Mouse (Mus musculus): ENCODE measurements around the gene Cers1. TPM values are rescaled to one million over a fixed set of nuclear protein-coding genes. Genes with fewer than 3 reads are reported as not detected.

Gene Cers1
- polyA plus RNA-seq, 1 experiment: 0.61 TPM

GRCm38 (mm10) chr8:70284421-70284820, 31.2 kb upstream of the Cers1 start:
- Histone ChIP-seq H3K4me1 (ENCODE audit: control insufficient read depth, insufficient read depth, insufficient read length) (peaks cover 5% of the 10 kb centered on the region; the same call in 1 of the 2 replicates), H3K27me3 (ENCODE audit: control insufficient read depth, insufficient read depth, low read length) (no peaks in the 10 kb centered on the region), H3K36me3 (ENCODE audit: control insufficient read depth, insufficient read depth, low read length) (0 out of 2 replicates have a peak, but pooled peaks cover 3% of the 10 kb centered on the region), H3K4me3 (ENCODE audit: extremely low read depth, insufficient read depth, insufficient read length) (no peak overlapping the region), H3K27ac (ENCODE audit: insufficient read depth, low read length) (no peak overlapping the region)
- no peak for DNase-seq (ENCODE audit: low read depth in 1 of 2, low spot score in 2 of 2)
- TF ChIP-seq CTCF (IDR thresholded peaks at IDR 0.05; ENCODE audit: extremely low read depth, insufficient read depth, insufficient read length, insufficient replicate concordance) (no peak), POLR2A (IDR thresholded peaks at IDR 0.05; ENCODE audit: low read depth, low read length) (no peak)
- WGBS: 76% methylated on average over 5 of the region's 5 CpGs

- no peak for DNase-seq (ENCODE audit: low read depth in 1 of 2, low spot score in 2 of 2)
- H3K4me1 ChIP-seq (ENCODE audit: control insufficient read depth, insufficient read depth, insufficient read length): peaks cover 5% of the 10 kb centered on the region; the same call in 1 of the 2 replicates
- H3K27me3 ChIP-seq (ENCODE audit: control insufficient read depth, insufficient read depth, low read length): no peaks in the 10 kb centered on the region
- TF ChIP-seq CTCF (IDR thresholded peaks at IDR 0.05; ENCODE audit: extremely low read depth, insufficient read depth, insufficient read length, insufficient replicate concordance): no peak
- no peak for TF ChIP-seq POLR2A (IDR thresholded peaks at IDR 0.05; ENCODE audit: low read depth, low read length)
- no peak overlapping the region for H3K27ac ChIP-seq (ENCODE audit: insufficient read depth, low read length)
- WGBS: 96% methylated on average over 15 of the region's 15 CpGs
- no peak overlapping the region for H3K4me3 ChIP-seq (ENCODE audit: extremely low read depth, insufficient read depth, insufficient read length)
- H3K36me3 ChIP-seq (ENCODE audit: control insufficient read depth, insufficient read depth, low read length): 0 out of 2 replicates have a peak, but pooled peaks cover 3% of the 10 kb centered on the region
Observed at GRCm38 (mm10) chr8:70285304-70285703, 30.3 kb upstream of the Cers1 start.

DNA sequence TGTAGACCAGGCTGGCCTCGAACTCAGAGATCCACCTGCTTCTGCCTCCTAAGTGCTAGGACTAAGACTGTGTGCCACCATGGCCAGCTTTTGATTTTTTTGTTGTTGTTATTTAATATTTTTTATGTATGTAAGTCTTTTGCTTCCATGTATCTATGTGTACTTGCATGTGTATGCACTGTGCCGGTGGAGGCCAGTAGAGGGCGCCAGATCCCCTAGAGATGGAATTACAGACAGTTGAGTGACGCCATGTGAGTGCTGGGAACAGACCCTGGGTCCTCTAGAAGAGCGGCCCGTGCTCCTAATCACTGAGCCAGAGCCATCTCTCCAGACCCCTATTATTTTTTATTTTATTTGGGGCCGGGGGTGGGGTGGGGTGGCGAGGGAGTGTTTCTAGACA, 28.8 kb upstream of the Cers1 start:
- peaks cover 5% of the 10 kb centered on the region; the same call in 1 of the 2 replicates for H3K4me1 ChIP-seq (ENCODE audit: control insufficient read depth, insufficient read depth, insufficient read length)
- H3K27me3 ChIP-seq (ENCODE audit: control insufficient read depth, insufficient read depth, low read length): no peaks in the 10 kb centered on the region
- no peak overlapping the region for H3K27ac ChIP-seq (ENCODE audit: insufficient read depth, low read length)
- peak; percentile 23; the same call in 1 of the 2 replicates for TF ChIP-seq CTCF (IDR thresholded peaks at IDR 0.05; ENCODE audit: extremely low read depth, insufficient read depth, insufficient read length, insufficient replicate concordance)
- no peak for TF ChIP-seq POLR2A (IDR thresholded peaks at IDR 0.05; ENCODE audit: low read depth, low read length)
- no peak overlapping the region for H3K4me3 ChIP-seq (ENCODE audit: extremely low read depth, insufficient read depth, insufficient read length)
- 90% methylated on average over 8 of the region's 8 CpGs for WGBS
- no peak for DNase-seq (ENCODE audit: low read depth in 1 of 2, low spot score in 2 of 2)
- peaks cover 3% of the 10 kb centered on the region; the same call in 1 of the 2 replicates for H3K36me3 ChIP-seq (ENCODE audit: control insufficient read depth, insufficient read depth, low read length)

- DNase-seq (ENCODE audit: low read depth in 1 of 2, low spot score in 2 of 2): no peak
- Histone ChIP-seq H3K27me3 (ENCODE audit: control insufficient read depth, insufficient read depth, low read length) (no peaks in the 10 kb centered on the region), H3K36me3 (ENCODE audit: control insufficient read depth, insufficient read depth, low read length) (peaks cover 46% of the 10 kb centered on the region), H3K27ac (ENCODE audit: insufficient read depth, low read length) (no peak overlapping the region), H3K4me3 (ENCODE audit: extremely low read depth, insufficient read depth, insufficient read length) (no peak overlapping the region), H3K4me1 (ENCODE audit: control insufficient read depth, insufficient read depth, insufficient read length) (no peaks in the 10 kb centered on the region)
- no peak for TF ChIP-seq CTCF (IDR thresholded peaks at IDR 0.05; ENCODE audit: extremely low read depth, insufficient read depth, insufficient read length, insufficient replicate concordance)
- TF ChIP-seq POLR2A (IDR thresholded peaks at IDR 0.05; ENCODE audit: low read depth, low read length): no peak
- 86% methylated on average over 5 of the region's 5 CpGs for WGBS
Observed at GRCm38 (mm10) chr8:70293988-70294405, 21.6 kb upstream of the Cers1 start.

DNA sequence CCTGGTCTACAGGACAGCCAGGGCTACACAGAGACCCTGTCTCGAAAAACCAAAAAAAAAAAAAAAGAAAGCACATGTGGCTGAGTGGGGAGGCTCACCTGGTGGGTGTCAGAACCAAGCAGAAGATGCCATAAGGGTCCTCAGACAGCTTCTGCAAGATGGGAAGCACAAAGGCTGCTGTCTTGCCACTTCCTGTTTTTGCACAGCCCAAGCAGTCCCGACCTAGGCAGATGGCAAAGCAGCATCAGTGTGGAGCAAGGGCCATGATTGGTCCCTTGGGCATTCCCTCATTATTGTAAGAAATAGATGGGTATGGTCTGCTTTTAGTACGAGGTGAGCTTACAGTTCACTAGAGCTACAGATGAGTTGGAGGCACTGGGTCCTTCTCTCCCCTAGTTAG, 14.7 kb upstream of the Cers1 start:
- peaks cover 27% of the 10 kb centered on the region for H3K36me3 ChIP-seq (ENCODE audit: control insufficient read depth, insufficient read depth, low read length)
- DNase-seq (ENCODE audit: low read depth in 1 of 2, low spot score in 2 of 2): no peak
- no peak overlapping the region for H3K4me3 ChIP-seq (ENCODE audit: extremely low read depth, insufficient read depth, insufficient read length)
- TF ChIP-seq POLR2A (IDR thresholded peaks at IDR 0.05; ENCODE audit: low read depth, low read length) (no peak), CTCF (IDR thresholded peaks at IDR 0.05; ENCODE audit: extremely low read depth, insufficient read depth, insufficient read length, insufficient replicate concordance) (no peak)
- peaks cover 6% of the 10 kb centered on the region; the same call in 1 of the 2 replicates for H3K4me1 ChIP-seq (ENCODE audit: control insufficient read depth, insufficient read depth, insufficient read length)
- no peak overlapping the region for H3K27ac ChIP-seq (ENCODE audit: insufficient read depth, low read length)
- whole genome bisulfite sequencing: 37% methylated on average over 3 of the region's 3 CpGs
- no peaks in the 10 kb centered on the region for H3K27me3 ChIP-seq (ENCODE audit: control insufficient read depth, insufficient read depth, low read length)

GRCm38 (mm10) chr8:70302358-70302890, 13.2 kb upstream of the Cers1 start, which contains the start of the genes Ddx49 and Cope:
Ddx49 (minus strand) TSS chr8:70302489.
Cope (plus strand) TSS chr8:70302518.
- Histone ChIP-seq H3K4me1 (ENCODE audit: control insufficient read depth, insufficient read depth, insufficient read length) (peaks cover 6% of the 10 kb centered on the region; the same call in 1 of the 2 replicates), H3K36me3 (ENCODE audit: control insufficient read depth, insufficient read depth, low read length) (peaks cover 20% of the 10 kb centered on the region)

GRCm38 (mm10) chr8:70302901-70303300, 12.7 kb upstream of the Cers1 start:
- peaks cover 6% of the 10 kb centered on the region; the same call in 1 of the 2 replicates for H3K4me1 ChIP-seq (ENCODE audit: control insufficient read depth, insufficient read depth, insufficient read length)
- peaks cover 21% of the 10 kb centered on the region for H3K36me3 ChIP-seq (ENCODE audit: control insufficient read depth, insufficient read depth, low read length)
- H3K27me3 ChIP-seq (ENCODE audit: control insufficient read depth, insufficient read depth, low read length): no peaks in the 10 kb centered on the region
- peak overlapping the region; percentile 52 for H3K27ac ChIP-seq (ENCODE audit: insufficient read depth, low read length)
- TF ChIP-seq POLR2A (IDR thresholded peaks at IDR 0.05; ENCODE audit: low read depth, low read length) (no peak), CTCF (IDR thresholded peaks at IDR 0.05; ENCODE audit: extremely low read depth, insufficient read depth, insufficient read length, insufficient replicate concordance) (no peak)
- DNase-seq (ENCODE audit: low read depth in 1 of 2, low spot score in 2 of 2): no peak
- peak overlapping the region; percentile 82 for H3K4me3 ChIP-seq (ENCODE audit: extremely low read depth, insufficient read depth, insufficient read length)
- WGBS: 2% methylated on average over 16 of the region's 16 CpGs

More at GRCm38 (mm10) chr8:70302358-70302890, 13.2 kb upstream of the Cers1 start, which contains the start of the genes Ddx49 and Cope:
- Histone ChIP-seq H3K27me3 (ENCODE audit: control insufficient read depth, insufficient read depth, low read length) (no peaks in the 10 kb centered on the region), H3K4me3 (ENCODE audit: extremely low read depth, insufficient read depth, insufficient read length) (peak within 1 kb of the TSS; percentile 82), H3K27ac (ENCODE audit: insufficient read depth, low read length) (peak within 1 kb of the TSS; percentile 52)
- TF ChIP-seq CTCF (IDR thresholded peaks at IDR 0.05; ENCODE audit: extremely low read depth, insufficient read depth, insufficient read length, insufficient replicate concordance): no peak
- peak; percentile 60; the same call in 1 of the 2 replicates for TF ChIP-seq POLR2A (IDR thresholded peaks at IDR 0.05; ENCODE audit: low read depth, low read length)
- peak; percentile 88 to 91 for DNase-seq (ENCODE audit: low read depth in 1 of 2, low spot score in 2 of 2)
- WGBS: under 1% methylated on average over 40 of the region's 40 CpGs

Data from spleen, adult 2 months (tissue).